Mouse (Mus musculus) adipose tissue, adult 10 weeks (tissue): ENCODE results near the gene Vmn2r104. TPM values are rescaled to one million over a fixed set of nuclear protein-coding genes. Genes with fewer than 3 reads are reported as not detected.

Experiments
- polyA plus RNA-seq: library from polyadenylated mRNA; stranded (reverse); fragments of 350-450 nt; fragmentation: Illumina TruSeq; extraction: RNeasy Lipid Tissue Mini Kit (QIAGEN cat#74804); gene quantifications from one replicate; pipeline ENCODE4 v1.2.3, GENCODE M21; 2014; ENCODE audit warnings: low read depth, low replicate concordance

Vmn2r104 gene
- not detected for polyA plus RNA-seq

GRCm38 (mm10) chr17:20048236-20048635, at the start of gene Vmn2r104:
TSS of gene Vmn2r104 (minus strand) at chr17:20048336.

Other genes starting within 250 kb of the Vmn2r104 start
- not detected for gene Fpr-rs7, start 65.9 kb upstream of the Vmn2r104 start, polyA plus RNA-seq
- not detected for gene Fpr-rs6, start 134.8 kb upstream of the Vmn2r104 start, polyA plus RNA-seq
- not detected for gene Vmn2r105, start 186.7 kb upstream of the Vmn2r104 start, polyA plus RNA-seq
- not detected for gene Vmn2r106, start 237.2 kb upstream of the Vmn2r104 start, polyA plus RNA-seq